ENCODE assay signal across 22 mouse cellular contexts in genomic region chr11:113450665-113451064, GRCm38 (mm10).
DNase-seq lines count a peak whose midpoint lies in the region; ATAC-seq lines count a peak whose summit lies in the region.
"Had no signal": no experiment of that assay in that cellular context is flagged by ENCODE, and none has a peak within 500 bp of the region (broad histone marks: within the 10 kb centered on the region; RNA-seq: fewer than 3 reads in every experiment).

No protein-coding gene starts in this region.

- H3K9ac ChIP-seq in forebrain, embryonic 16.5 days (replicated peaks; ENCODE audit: low read depth, low read length), result no peak overlapping the region
- H3K9ac ChIP-seq: embryonic facial prominence, embryonic 13.5 days; hindbrain, embryonic 15.5 days; limb, embryonic 12.5 days; liver, postnatal 0 days had no signal

- no peaks in the 10 kb centered on the region for H3K27me3 ChIP-seq in forebrain, embryonic 16.5 days (replicated peaks; ENCODE audit: control insufficient read depth, insufficient read depth, low read length)
- H3K27me3 ChIP-seq: embryonic facial prominence, embryonic 13.5 days; hindbrain, embryonic 15.5 days; limb, embryonic 12.5 days had no signal

- 33% methylated on average over 4 of the region's 4 CpGs for WGBS in forebrain, embryonic 16.5 days

- H3K36me3 ChIP-seq in forebrain, embryonic 16.5 days (ENCODE audit: control insufficient read depth, insufficient read depth), result no peaks in the 10 kb centered on the region
- H3K36me3 ChIP-seq: embryonic facial prominence, embryonic 13.5 days; hindbrain, embryonic 15.5 days; limb, embryonic 12.5 days had no signal

- no peak overlapping the region for H3K4me2 ChIP-seq in forebrain, embryonic 16.5 days (ENCODE audit: low read length)
- H3K4me2 ChIP-seq: embryonic facial prominence, embryonic 13.5 days; hindbrain, embryonic 15.5 days; limb, embryonic 12.5 days; liver, embryonic 11.5 days had no signal

- H3K4me3 ChIP-seq in forebrain, embryonic 16.5 days (replicated peaks; ENCODE audit: low read length), result no peak overlapping the region
- H3K4me3 ChIP-seq: embryonic facial prominence, embryonic 13.5 days; erythroblast, embryonic 14.5 days; hindbrain, embryonic 15.5 days; limb, embryonic 12.5 days had no signal

- peak overlapping the region; percentile 28; the same call in 1 of the 2 replicates for H3K27ac ChIP-seq in forebrain, embryonic 16.5 days (ENCODE audit: low read length)
- H3K27ac ChIP-seq: embryonic facial prominence, embryonic 13.5 days; hindbrain, embryonic 15.5 days; limb, embryonic 12.5 days; macrophage had no signal

- no peak for DNase-seq in frontal cortex, postnatal 10 days (ENCODE audit: low spot score in 2 of 2)
- peak; percentile 71 for DNase-seq in retina, postnatal 1 day
- no peak for DNase-seq in retina, embryonic 14.5 days (ENCODE audit: low spot score)
- no peak for DNase-seq in embryo, embryonic 10 days (ENCODE audit: low spot score)
- no peak for DNase-seq in right cerebral cortex, postnatal 10 days (ENCODE audit: low spot score in 2 of 2)
- no peak for DNase-seq in heart, postnatal 4 days
- DNase-seq: cerebellum, adult 11 months; cerebellum, postnatal 14 days; gastrocnemius, postnatal 36 days; kidney, adult 8-10 months; kidney, postnatal 10 days; liver, postnatal 0 days; thymus, postnatal 14 days had no signal

- ATAC-seq in frontal cortex, adult (ENCODE audit: low TSS enrichment), result 0 out of 2 replicates have a peak, but pooled peaks have one; percentile 31
- peak; percentile 79 for ATAC-seq in forebrain, embryonic 16.5 days
- ATAC-seq: liver, postnatal 0 days; lung, postnatal 0 days had no signal

- H3K9me3 ChIP-seq in forebrain, embryonic 16.5 days (ENCODE audit: control insufficient read depth, low read length), result peaks cover 9% of the 10 kb centered on the region; the same call in 1 of the 2 replicates
- H3K9me3 ChIP-seq: hindbrain, embryonic 15.5 days had no signal

- peaks cover 17% of the 10 kb centered on the region for H3K4me1 ChIP-seq in forebrain, embryonic 16.5 days (replicated peaks; ENCODE audit: control insufficient read depth, insufficient read depth, low read length)
